Mouse (Mus musculus): ENCODE measurements around the gene Gm11084.
"Not testable (repeated sequence)": the region's sequence is repeated elsewhere in the genome, so short reads cannot be mapped to it uniquely, and the experiment has no call there.

Gene Gm11084

DNA sequence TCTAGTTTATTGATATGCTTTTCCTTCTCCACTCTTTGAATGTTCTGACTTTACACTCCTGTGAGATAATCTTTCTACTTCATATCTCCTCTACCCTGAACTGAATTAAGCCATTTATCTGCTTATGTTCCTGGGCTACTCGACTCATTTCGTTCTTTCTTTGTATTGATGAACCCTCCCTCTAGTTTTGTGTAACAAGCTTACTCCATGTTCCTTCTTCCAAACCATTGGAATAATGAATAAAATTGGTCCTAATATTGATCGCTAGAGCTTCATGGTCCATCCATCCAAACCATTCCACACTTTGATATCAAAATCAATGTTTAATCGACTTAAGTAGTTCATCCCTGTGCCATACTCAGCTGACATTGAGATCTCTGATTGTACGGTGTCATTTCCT is at the start of gene Gm11084:
Gene Gm11084 (minus strand): TSS at position 101 of the 400 bp plus-strand sequence.
- no peak for DNase-seq (ENCODE audit: low spot score in 2 of 2)

DNA sequence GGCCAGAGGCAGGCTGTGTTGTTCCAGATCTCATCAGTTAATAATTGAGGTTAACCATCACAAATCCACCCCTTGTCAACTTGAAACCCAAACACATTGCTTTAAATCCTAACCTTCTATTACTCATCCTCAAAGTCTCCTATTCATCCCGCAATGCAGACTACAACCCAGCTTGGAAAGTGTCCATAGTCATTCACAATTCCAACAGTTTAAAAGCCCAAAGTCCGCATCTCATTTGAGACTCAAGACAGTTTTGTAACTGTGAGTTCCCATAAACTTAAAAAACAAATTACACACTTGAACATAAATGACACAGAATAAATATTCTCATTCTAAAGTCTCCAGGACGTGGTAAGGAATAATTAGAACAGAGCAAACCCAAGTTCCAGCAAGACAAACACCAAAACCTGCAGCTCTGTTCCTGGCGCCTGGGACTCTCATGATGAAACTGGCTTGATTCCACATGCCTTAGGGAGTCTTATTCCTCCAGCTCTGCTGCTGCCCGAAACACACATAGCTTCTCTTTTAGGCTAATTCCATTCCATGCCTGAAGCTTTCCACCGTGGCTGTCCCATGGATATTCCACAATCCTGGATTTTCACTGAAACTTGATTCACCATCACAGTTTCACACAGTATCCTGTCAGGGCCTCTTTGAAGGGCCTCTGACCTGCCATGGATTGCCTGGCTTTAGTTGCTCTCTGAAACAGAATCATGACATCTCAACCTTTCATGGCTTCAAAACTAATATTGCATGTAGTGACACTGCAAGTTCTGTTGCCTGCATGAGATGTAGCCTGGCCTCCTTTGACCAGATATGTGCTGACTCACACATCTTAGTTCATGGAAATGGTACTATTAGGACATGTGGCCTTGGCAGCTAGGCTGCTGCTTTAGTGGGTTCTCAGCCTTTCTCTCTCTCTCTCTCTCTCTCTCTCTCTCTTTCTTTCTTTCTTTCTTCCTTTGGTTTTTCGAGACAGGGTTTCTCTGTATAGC is 44.8 kb upstream of the Gm11084 start:
- no peak for DNase-seq (ENCODE audit: low spot score in 2 of 2)

DNA sequence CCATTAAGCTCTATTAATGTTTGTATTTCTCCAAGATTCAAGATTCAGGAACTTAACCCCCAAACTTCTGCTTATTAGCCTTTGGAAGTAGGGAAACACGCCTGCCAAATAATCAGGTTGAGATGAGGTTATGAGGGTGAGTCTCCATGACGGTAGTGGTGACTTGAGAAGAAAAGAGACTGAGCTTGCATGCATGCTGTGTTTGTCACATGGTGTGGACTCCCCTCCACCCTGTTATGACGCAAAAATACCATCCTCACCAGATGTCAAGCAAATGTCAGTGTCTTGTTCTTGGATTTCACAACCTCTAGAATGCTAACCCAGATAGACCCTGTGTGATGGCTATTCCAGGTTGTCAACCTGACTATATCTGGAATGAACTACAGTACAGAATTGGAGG is 43.3 kb upstream of the Gm11084 start:
- no peak for DNase-seq (ENCODE audit: low spot score in 2 of 2)

DNA sequence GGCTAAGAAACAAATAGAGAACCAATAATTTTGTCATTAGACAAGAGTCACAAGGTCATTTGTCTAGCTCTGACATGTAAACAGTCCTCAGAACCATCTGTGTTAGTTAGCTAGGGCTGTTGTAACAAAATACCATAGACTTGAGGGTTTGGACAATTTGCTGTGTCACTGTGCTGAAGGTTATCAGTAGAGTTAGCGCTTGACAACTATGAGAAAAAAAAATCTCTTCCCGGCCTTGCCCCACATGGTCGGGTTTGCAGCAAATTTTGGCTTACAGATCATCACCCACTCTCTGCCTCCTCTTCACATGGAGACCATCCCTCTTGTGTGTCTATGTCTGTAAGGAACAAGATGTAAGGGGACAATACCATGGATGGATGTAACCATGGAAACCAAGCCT is 41.5 kb upstream of the Gm11084 start:
- no peak for DNase-seq (ENCODE audit: low spot score in 2 of 2)

DNA sequence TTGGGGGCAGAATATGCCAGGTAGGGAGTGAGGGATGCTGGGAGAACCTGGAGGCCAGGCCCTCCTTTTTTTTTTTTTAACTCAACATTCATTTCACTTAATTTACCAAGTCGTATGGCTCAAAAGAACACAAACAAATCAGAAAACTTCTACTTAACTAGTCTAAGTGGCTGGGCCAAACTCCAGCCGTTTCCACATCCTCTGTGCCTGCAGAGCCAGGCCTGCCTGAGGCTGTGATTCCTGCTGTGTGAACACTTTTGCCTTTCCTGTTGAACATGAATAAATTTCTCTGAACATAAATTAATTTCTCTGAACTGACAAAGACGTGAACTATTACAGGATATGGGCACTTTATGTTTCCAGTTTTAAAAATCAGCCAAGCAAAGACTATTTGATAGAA is 40.6 kb upstream of the Gm11084 start:
- DNase-seq (ENCODE audit: low spot score in 2 of 2), result no peak

DNA sequence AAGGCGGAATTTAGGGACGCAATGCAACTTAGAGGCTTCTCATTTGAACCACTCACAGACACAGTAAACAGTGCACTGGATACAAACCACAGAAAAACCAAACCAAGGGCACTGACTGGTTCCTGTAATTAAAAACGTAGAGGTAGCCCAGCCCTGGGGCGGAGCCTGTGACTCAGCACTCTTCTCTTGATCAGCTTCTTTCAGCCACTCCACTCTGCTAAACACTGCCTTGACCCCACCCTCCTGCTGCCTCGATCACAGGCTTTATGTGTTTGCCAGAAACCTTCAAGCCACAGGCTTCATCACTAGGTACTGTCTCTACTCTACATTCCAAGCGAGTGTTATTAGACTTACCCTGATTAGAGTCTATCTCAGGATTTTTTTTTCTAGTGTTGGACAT is 37.3 kb upstream of the Gm11084 start:
- no peak for DNase-seq (ENCODE audit: low spot score in 2 of 2)

DNA sequence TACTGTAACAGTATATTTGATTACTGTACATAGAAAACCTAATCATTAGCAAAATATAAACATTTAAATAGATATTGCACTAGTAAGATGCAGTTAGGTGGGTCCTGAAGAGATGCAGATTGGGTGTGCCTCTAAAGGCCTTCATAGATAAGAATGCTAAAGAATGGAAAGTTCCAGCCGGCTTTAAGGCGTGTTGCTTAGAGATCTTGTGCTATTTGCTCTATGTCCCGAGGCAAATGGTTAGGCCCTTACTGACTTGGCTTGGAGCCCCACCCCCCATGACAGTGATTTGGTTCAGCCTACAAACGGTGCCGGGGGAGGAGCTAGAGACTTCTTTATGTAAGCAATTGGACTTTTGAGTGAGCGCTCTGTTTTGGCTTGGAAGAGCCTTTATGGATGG is 34.5 kb upstream of the Gm11084 start:
- DNase-seq (ENCODE audit: low spot score in 2 of 2), result no peak

DNA sequence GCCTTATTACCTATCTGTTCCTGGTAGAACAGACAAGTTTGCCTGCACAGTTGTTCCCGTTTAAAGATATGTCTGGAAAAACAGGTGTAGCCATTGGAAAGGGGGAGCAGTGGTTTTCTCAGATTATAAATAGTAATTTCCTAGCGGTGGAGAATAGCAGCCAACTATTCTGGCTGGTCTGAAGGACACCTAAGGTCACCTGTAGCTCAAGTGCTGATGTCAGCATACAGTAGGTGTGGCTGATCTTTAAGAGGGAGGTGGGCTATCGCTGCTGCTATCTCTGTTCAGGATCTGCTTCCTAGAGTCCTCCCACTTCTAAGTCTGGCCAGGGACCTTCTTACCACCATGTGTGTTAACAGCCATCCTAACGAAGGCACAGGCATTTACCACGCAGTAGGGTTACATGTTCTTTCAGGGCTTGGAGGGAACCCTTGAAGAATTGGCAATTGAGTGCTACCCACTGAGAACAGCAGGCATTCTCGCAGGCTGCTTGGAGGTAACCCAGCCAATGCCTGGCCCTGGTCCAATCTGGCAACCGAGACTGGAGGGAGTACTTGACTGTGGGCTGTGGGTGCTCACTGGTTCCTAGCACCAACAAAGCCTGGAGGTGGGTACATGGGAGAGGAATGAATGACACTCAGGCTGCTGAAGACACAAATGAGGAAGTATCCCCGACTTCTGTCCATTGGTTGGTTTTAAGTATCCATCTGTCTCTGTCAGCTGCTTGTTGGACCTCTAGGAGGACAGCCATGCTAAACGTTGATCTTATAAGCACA is 33.0 kb upstream of the Gm11084 start:
- DNase-seq (ENCODE audit: low spot score in 2 of 2), result no peak

DNA sequence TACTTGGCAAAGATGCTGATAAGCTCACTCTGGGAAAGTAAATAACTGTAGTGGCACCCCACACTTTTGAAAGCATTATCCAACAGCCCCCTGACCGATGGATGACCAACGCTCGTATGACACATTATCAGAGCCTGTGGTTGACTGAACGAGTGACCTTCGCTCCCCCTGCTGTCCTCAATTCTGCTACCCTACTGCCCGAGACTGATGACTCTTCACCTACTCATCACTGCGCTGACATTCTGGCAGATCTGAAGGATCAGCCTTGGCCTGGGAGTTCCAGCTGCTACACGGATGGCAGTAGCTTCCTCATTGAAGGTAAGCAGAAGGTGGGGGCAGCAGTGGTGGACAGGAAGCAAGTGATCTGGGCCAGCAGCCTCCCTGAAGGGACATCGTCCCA is 27.5 kb upstream of the Gm11084 start:
- not testable (repeated sequence) for DNase-seq (ENCODE audit: low spot score in 2 of 2)

DNA sequence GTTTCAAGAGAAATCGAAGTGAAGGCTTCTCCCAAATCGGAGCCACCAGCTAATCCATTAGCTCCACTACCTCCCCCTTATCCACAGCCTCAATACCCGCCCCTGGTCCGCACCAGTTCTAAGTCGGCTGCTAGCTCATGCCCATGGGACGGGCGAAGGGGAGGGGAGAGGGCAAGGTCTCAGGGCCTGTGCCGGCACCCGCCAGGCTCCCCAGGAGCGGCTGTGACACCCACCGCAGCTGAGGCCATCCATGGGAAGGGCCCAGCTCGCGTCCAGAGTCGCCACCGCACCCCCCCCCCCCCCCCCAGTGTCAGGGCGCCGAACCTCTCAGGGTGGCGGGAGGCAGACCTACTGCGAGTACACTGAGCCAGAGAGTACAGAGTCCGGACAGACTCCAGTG is 26.1 kb upstream of the Gm11084 start:
- DNase-seq (ENCODE audit: low spot score in 2 of 2), result no peak

DNA sequence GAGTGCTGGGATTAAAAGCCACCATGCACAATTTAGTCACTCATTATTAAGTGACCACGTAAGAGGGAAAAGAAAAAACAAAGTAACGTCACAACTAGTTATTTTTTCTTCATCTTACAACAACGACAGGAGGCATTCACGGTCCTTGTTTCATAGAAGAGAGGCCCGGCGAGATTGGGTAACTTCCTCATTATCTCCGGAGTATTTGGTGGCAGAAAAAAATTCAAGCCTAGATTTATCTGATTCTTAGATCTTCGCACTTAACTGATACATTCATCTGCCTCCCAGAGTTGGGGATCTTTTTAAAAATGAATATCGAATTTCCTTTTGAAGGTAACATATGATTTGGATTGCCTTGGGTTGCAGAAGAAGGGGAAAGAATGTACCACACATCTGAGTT is 21.0 kb upstream of the Gm11084 start:
- DNase-seq (ENCODE audit: low spot score in 2 of 2), result no peak

DNA sequence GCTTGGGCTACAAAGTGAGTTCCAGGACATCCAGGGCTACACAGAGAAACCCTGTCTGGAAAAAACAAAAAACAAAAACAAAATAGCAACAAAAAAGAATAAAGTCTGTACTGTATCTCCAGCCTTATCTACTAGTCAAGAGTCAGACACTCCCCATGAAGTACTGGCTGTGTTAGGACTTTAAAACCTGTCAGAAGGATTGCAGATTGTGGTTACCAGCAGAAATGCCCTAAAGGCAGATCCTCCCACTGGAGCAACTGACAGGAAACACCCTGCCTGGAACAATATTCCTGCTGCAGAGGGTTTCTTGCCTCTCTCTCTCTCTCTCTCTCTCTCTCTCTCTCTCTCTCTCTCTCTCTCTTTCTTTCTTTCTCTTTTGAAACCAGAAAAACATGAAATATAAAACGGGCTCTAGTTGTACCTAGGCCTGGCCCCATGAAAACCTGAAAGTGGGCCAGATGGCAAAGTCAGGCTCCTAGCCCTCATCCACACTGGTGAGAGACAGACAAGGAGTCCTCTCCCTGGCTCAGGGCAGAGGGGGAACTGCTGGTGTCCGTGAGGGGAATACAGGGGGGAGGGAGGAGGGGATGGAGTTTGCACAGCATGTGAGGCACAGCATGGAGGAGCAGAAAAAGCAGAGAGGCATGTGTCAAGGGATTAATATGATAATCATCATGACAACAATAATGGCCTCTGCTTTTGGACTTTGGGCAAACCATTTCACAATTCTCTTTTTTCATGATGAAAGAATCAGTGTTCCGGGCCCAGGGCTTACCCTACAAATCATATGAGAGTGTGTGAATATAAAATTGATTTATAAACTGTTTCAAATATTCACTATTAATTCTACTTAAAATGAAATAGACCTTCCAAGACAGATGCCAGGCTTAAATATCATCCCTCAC is 19.3 kb upstream of the Gm11084 start:
- no peak for DNase-seq (ENCODE audit: low spot score in 2 of 2)

DNA sequence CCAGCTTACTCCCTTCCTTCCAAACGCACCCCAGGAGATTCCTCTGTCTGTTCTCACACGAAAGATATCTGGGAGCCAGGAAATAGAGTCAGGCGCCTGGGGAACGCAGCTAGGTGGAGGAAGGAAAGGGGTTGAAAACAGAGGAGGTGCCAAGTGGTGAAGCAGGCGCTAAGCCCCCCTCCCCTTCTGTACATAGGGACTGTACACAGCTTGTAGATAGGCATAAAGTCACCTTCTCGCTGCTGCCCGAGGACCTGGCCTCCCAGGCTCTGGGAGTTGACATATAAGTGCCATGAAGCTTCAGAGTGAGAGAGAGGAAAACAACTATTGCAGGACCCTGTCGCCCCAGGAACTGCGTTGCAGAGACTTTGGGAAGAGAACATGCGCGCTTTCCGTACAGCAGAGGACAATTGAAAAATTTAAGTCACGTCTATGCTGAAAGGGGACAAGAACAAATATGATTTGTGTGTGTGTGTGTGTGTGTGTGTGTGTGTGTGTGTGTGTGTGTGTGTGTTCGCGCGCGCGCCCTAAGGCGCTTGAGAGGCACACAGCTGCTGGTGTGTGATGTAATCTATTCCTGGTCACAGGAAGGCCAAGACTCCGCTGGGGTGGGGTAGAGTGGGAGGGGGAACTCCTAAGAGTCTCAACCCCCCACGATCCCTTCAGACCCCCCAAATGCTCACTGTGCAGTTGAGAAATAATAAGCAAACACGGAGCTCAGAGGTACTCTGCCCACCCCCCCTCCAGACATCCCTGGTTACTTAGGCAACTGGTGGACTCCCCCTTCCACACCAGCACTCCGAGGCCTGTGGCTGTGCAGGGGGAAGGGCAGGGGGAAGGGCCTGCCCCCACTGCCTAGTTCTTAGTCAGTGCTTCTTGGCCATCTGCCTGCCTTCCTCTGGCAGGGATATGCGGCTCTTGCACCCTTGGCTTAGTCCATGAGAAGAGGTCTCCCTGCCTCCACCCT is 17.5 kb upstream of the Gm11084 start:
- peak in 1 of 2 experiments; percentile 26 for DNase-seq (ENCODE audit: low spot score in 2 of 2)

DNA sequence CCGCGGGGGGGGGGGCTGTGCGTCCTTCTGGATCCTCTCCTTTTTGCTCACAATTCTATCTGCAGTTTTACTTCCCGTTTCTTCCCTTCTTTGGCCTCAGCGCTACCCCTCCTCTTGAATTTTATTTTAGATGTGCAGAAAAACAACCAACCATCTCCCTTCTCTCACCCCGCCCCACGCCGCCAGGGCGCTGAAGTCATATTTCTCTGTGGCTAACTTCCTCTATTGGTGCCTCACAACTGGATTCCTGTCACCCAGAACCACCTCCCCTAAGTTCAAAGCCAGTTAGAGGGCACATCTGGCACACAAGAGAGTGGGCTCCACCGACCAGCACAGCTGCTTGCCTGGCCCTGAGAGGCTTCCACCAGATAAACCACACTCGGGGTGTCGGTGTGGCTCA is 16.5 kb upstream of the Gm11084 start:
- DNase-seq (ENCODE audit: low spot score in 2 of 2), result peak; percentile 50 to 86

DNA sequence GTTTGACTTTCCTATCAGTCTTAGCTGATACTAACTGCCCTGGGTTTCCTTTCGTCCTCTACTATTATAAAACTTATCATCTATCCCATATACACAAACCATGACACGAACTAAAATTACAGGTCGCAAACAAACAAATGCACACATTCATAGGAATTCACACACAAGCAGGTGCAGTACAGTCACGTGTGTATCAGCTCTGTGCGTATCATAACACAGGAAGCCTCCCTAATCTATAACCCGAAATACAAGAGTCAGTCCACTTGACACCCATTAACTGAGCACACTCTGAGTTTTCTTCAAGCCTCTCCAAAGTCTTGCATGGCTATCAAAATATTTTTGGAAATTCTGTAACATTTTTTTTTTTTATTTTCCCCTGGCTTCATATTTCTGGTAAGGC is 15.9 kb upstream of the Gm11084 start:
- DNase-seq (ENCODE audit: low spot score in 2 of 2), result no peak

DNA sequence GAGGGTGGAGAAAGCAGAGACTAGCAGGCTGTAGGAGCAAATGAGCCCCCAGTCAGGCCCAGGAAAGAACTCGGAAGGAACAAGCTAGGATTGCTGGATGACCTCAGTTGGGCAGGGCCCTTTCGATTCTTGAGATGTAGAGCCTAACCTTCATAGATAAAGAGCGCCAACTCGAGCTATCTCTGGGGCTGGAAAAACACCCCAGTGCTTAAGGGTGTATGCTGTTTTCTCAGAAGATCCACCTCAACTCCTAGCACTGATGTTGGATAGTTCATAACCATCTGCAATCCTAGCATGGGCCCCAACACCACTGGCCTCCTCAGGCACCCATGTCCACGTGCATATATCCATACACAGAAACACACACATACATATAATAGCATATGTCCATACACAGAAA is 15.5 kb upstream of the Gm11084 start:
- DNase-seq (ENCODE audit: low spot score in 2 of 2), result no peak

DNA sequence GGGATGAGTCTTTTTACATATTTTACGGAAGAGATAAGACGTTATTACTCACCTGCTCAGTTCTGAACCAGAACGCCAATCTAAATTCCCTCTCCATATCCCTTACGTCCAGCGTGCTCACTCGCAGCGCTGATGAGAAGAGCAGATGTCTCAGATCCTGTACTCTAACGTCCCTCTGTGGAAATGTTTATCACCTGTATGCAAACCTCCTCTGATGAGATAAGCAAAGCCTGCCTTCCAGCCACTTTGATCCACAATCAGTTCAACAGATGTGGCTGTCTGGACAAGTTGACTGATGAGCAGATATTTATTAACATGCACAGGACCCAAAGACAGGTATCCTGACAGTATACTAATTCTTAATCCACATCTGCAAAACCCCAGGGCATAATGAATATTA is 13.7 kb upstream of the Gm11084 start:
- DNase-seq (ENCODE audit: low spot score in 2 of 2), result no peak

DNA sequence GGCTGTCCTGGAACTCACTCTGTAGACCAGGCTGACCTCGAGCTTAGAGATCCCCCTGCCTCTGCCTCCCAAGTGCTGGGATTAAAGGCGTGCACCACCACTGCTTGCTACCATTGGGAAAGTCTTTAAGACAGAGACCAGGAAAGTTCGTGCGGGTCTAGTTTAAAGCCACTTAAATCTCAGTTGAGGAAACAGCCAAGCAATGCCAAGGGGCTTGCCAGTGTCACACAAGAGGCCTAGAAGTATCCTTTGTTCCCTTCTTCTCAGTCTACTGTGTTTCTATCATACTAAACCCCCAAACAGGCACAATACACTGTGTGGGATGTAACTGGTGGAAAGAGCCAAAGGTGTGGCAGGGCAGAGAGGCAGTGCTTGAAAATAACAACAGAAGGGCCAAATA is 11.1 kb upstream of the Gm11084 start:
- no peak for DNase-seq (ENCODE audit: low spot score in 2 of 2)

DNA sequence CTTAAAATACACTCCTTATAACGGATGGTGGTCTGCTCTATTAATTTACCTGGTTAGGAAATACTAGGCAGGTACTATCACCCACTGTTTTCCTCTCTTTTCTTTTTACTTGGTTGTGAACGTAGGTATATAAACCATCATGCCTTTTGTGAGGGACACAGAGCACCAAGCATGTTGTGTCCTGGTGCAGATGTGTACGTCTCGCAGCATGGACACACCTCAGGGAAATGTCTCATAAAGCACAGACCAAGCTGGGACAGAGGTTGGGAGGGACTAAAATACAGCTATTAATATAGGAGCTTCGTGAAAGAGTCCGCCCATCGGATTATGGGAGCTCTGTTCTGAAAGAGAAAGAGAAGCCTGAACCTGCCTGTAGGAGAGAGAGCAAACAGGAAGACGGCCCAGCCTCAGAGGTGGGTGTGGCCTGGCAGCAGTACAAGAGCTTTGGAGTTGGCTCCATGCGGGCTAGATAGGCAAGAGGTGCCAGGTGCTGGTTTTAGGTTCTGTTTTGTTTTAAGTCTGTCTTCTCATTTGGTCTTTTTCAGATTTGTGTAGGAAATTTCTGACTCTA is 10.4 kb upstream of the Gm11084 start:
- DNase-seq (ENCODE audit: low spot score in 2 of 2), result peak; percentile 48 to 70

Data from natural killer cell, adult 2 months (primary cell).